Mouse (Mus musculus): Measurements from ENCODE around the gene Gtdc1.

- no peak for TF ChIP-seq EP300 (IDR thresholded peaks at IDR 0.05; ENCODE audit: low read depth)
- no peak for TF ChIP-seq CTCF (IDR thresholded peaks at IDR 0.05; ENCODE audit: low read depth)
Observed at GRCm38 (mm10) chr2:44969226-44969625, 41.8 kb upstream of the Gtdc1 start.

All from heart, postnatal 0 days (tissue).